Mouse (Mus musculus) Patski (cell line): Measurements from ENCODE around the gene Dlat. TPM values are rescaled to one million over a fixed set of nuclear protein-coding genes. Genes with fewer than 3 reads are reported as not detected.

Experiments
- ATAC-seq: fragments of 100-300 bp; one replicate; pipeline ENCODE4 v1.8.0; 2021
- CTCF ChIA-PET: fragments of 350-600 bp; sonication (Branson Sonifier 250); formaldehyde crosslinking; loops from one replicate; lab custom pipeline; 2022; ENCODE audit warnings: inconsistent platforms; lab: Charles Lee
- POLR2A ChIA-PET: fragments of 350-600 bp; sonication (Branson Sonifier 250); formaldehyde crosslinking; loops from one replicate; lab custom pipeline; 2022; ENCODE audit warnings: antibody characterized with exemption, inconsistent platforms; lab: Charles Lee
- DNase-seq: peaks from one replicate; pipeline ENCODE4 v3.0.0-alpha.2; 2011; ENCODE audit warnings: low read depth, low spot score
- H3K27me3 ChIP-seq: fragments of 371-371 bp; one replicate; pipeline ENCODE4 v1.5.1; 2021
- CTCF ChIP-seq: fragments of 100-300 bp; IDR thresholded peaks from one replicate; pipeline ENCODE4 v1.5.1; 2021
- in situ Hi-C: fragments of 300-500 bp; cut with MboI; formaldehyde crosslinking; loops from 3 replicates; pipeline ENCODE4 v1.11.1; 2018; ENCODE audit warnings: low pct_unique_long_range_greater_than_20kb, mixed read lengths
- polyA plus RNA-seq: library from polyadenylated mRNA; unstranded; gene quantifications from one replicate; pipeline ENCODE4 v1.2.3, GENCODE M21; 2021

Gene Dlat
- polyA plus RNA-seq, 1 experiment from 2014 or later, result 134 TPM

GRCm38 (mm10) chr9:50616766-50617603, 42.6 kb downstream of the Dlat start, which contains the start of the genes Pih1d2 and Nkapd1:
Gene Pih1d2 (plus strand): TSS chr9:50617321.
Gene Nkapd1 (minus strand): TSS chr9:50617464.
- ATAC-seq, result peak; percentile 85
- peak; percentile 77 for DNase-seq
- no peaks in the 10 kb centered on the region for H3K27me3 ChIP-seq
- CTCF ChIA-PET, result no interaction called here
- in situ Hi-C loops, result no loop called here
- POLR2A ChIA-PET, result interaction anchor here (0.9 to 1.3 kb wide), 2 partner anchors 12 to 14 kb away, joined by 4 to 6 read pairs; partner anchors contain the start of genes Sdhd and Timm8b
- TF ChIP-seq CTCF, result peak; percentile 28

- ATAC-seq (no peak), DNase-seq (no peak)
- no peak for TF ChIP-seq CTCF
- CTCF ChIA-PET, result no interaction called here
- in situ Hi-C loops, result no loop called here
- H3K27me3 ChIP-seq, result no peaks in the 10 kb centered on the region
- POLR2A ChIA-PET, result interaction anchor here (0.9 to 1.3 kb wide), 2 partner anchors 12 to 13 kb away, joined by 4 to 6 read pairs; partner anchors contain the start of genes Sdhd and Timm8b
Observed at GRCm38 (mm10) chr9:50616161-50616560, 43.4 kb downstream of the Dlat start.

GRCm38 (mm10) chr9:50612115-50612514, 47.5 kb downstream of the Dlat start:
- CTCF ChIA-PET, result no interaction called here
- no peak for TF ChIP-seq CTCF
- POLR2A ChIA-PET, result no interaction called here
- in situ Hi-C loops, result no loop called here
- H3K27me3 ChIP-seq, result no peaks in the 10 kb centered on the region
- DNase-seq (no peak), ATAC-seq (no peak)

- ChIA-PET CTCF (interaction anchor here (1.6 to 3.0 kb wide), 2 partner anchors 10 kb away, joined by 3 to 11 read pairs; no protein-coding TSS in a partner anchor), POLR2A (interaction anchor here (1.1 to 1.4 kb wide), 2 partner anchors 9 to 12 kb away, joined by 4 read pairs; no protein-coding TSS in a partner anchor)
- no peak for TF ChIP-seq CTCF
- no peak for ATAC-seq
- in situ Hi-C loops, result no loop called here
- no peak for DNase-seq
- H3K27me3 ChIP-seq, result no peaks in the 10 kb centered on the region
Observed at GRCm38 (mm10) chr9:50604338-50604737, 55.2 kb downstream of the Dlat start.

GRCm38 (mm10) chr9:50603998-50604324, 55.6 kb downstream of the Dlat start:
- CTCF ChIA-PET, result interaction anchor here (0.8 to 3.0 kb wide), 3 partner anchors 10 to 76 kb away, joined by 3 to 11 read pairs (median 3); partner anchors contain the start of gene Pts
- POLR2A ChIA-PET, result interaction anchor here (0.9 to 1.4 kb wide), 3 partner anchors 10 to 13 kb away, joined by 3 to 4 read pairs (median 4); no protein-coding TSS in a partner anchor
- DNase-seq, result no peak
- peak; percentile 44 for ATAC-seq
- no peaks in the 10 kb centered on the region for H3K27me3 ChIP-seq
- in situ Hi-C loops, result no loop called here
- TF ChIP-seq CTCF, result no peak

- ChIA-PET CTCF (interaction anchor here (0.8 to 3.0 kb wide), 3 partner anchors 9 to 75 kb away, joined by 3 to 11 read pairs (median 3); partner anchors contain the start of gene Pts), POLR2A (interaction anchor here (0.7 to 1.3 kb wide), 4 partner anchors 10 to 160 kb away, joined by 3 to 6 read pairs (median 4); partner anchors contain the start of genes Nkapd1 and Pih1d2)
- peak; percentile 90 for ATAC-seq
- peak; percentile 88 for DNase-seq
- in situ Hi-C loops, result no loop called here
- H3K27me3 ChIP-seq, result no peaks in the 10 kb centered on the region
- TF ChIP-seq CTCF, result no peak
Observed at GRCm38 (mm10) chr9:50603189-50603997, 56.2 kb downstream of the Dlat start, which contains the start of the genes Sdhd and Timm8b. Gene Sdhd (minus strand): TSS chr9:50603812. Gene Timm8b (plus strand): TSS chr9:50603910.

GRCm38 (mm10) chr9:50602055-50602845, 57.3 kb downstream of the Dlat start:
- no peaks in the 10 kb centered on the region for H3K27me3 ChIP-seq
- in situ Hi-C loops, result no loop called here
- ChIA-PET POLR2A (interaction anchor here (1.3 kb wide), 1 partner anchor 14 kb away, joined by 6 read pairs; the partner anchor contains the start of genes Nkapd1 and Pih1d2), CTCF (interaction anchor here (1.4 to 3.0 kb wide), 4 partner anchors 8 to 74 kb away, joined by 3 to 11 read pairs (median 7); partner anchors contain the start of gene Pts)
- TF ChIP-seq CTCF, result no peak
- DNase-seq (no peak), ATAC-seq (no peak)

- ChIA-PET CTCF (interaction anchor here (1.4 to 3.0 kb wide), 4 partner anchors 7 to 74 kb away, joined by 3 to 11 read pairs (median 7); partner anchors contain the start of gene Pts), POLR2A (no interaction called here)
- no peaks in the 10 kb centered on the region for H3K27me3 ChIP-seq
- no peak for TF ChIP-seq CTCF
- DNase-seq (no peak), ATAC-seq (no peak)
- in situ Hi-C loops, result no loop called here
Observed at GRCm38 (mm10) chr9:50601536-50601935, 58.0 kb downstream of the Dlat start.

- ChIA-PET POLR2A (no interaction called here), CTCF (interaction anchor here (0.9 to 1.5 kb wide), 2 partner anchors 24 to 68 kb away, joined by 4 to 5 read pairs; partner anchors contain the start of gene Pts)
- no peak for DNase-seq
- H3K27me3 ChIP-seq, result no peaks in the 10 kb centered on the region
- TF ChIP-seq CTCF, result no peak
- no peak for ATAC-seq
- in situ Hi-C loops, result loop anchor here (5.0 kb wide), 2 partner anchors 60 to 140 kb away; no protein-coding TSS in a partner anchor
Observed at GRCm38 (mm10) chr9:50596973-50597372, 62.6 kb downstream of the Dlat start.
